Mouse (Mus musculus) midbrain, embryonic 14.5 days (tissue): ENCODE measurements around the gene Gm48551. TPM values are rescaled to one million over a fixed set of nuclear protein-coding genes. Genes with fewer than 3 reads are reported as not detected.

Source experiments
- ATAC-seq: fragments of 200-750 bp; cut with Nextera tagmentation; 2 replicates; pipeline ENCODE4 v1.8.0; 2017; ENCODE audit warnings: moderate number of reproducible peaks, moderate library complexity; ENCODE audit not compliant: low FRiP score, low TSS enrichment
- DNase-seq: peaks from one replicate; pipeline ENCODE4 v3.0.0-alpha.2; 2015
- H3K27ac ChIP-seq: fragments of 300-500 bp; sonication (generic); replicated peaks from 2 replicates; pipeline ENCODE4 v1.5.1; 2014; ENCODE audit warnings: mild to moderate bottlenecking, low read depth, low read length, moderate library complexity
- H3K27me3 ChIP-seq: fragments of 300-500 bp; sonication (generic); 2 replicates; pipeline ENCODE4 v1.6.1; 2014; ENCODE audit warnings: low read length, control low read depth, mixed read lengths; ENCODE audit not compliant: control insufficient read depth, insufficient read depth
- H3K36me3 ChIP-seq: fragments of 300-500 bp; sonication (generic); 2 replicates; pipeline ENCODE4 v1.6.1; 2014; ENCODE audit warnings: low read length, control low read depth; ENCODE audit not compliant: control insufficient read depth, insufficient read depth
- H3K4me1 ChIP-seq: fragments of 300-500 bp; sonication (generic); 2 replicates; pipeline ENCODE4 v1.6.1; 2014; ENCODE audit warnings: mild to moderate bottlenecking, antibody characterized with exemption, low read length, control low read depth; ENCODE audit not compliant: control insufficient read depth, insufficient read depth
- H3K4me2 ChIP-seq: fragments of 300-500 bp; sonication (generic); 2 replicates; pipeline ENCODE4 v1.6.1; 2014; ENCODE audit warnings: mild to moderate bottlenecking, low read length, moderate library complexity
- H3K4me3 ChIP-seq: fragments of 300-500 bp; sonication (generic); replicated peaks from 2 replicates; pipeline ENCODE4 v1.5.1; 2014; ENCODE audit warnings: low read depth, low read length
- H3K9ac ChIP-seq: fragments of 300-500 bp; sonication (generic); replicated peaks from 2 replicates; pipeline ENCODE4 v1.6.1; 2014; ENCODE audit warnings: mild to moderate bottlenecking, low read length, moderate library complexity
- H3K9me3 ChIP-seq: fragments of 300-500 bp; sonication (generic); 2 replicates; pipeline ENCODE4 v1.6.1; 2016; ENCODE audit warnings: low read length, control low read depth, mixed read lengths; ENCODE audit not compliant: control insufficient read depth
- WGBS: fragments of 180-500 bp; shearing (Covaris S2); extraction: QIAGEN DNeasy Blood & Tissue Kit; methylation state at CpG from one replicate; pipeline ENCODE4 v1.1.7; 2014; 5-methylcytosine and 5-hydroxymethylcytosine counted together
- polyA plus RNA-seq: library from polyadenylated mRNA; unstranded; fragments of >200 nt; fragmentation: Nextera tagmentation; extraction: Ambion mirVana; gene quantifications from 2 replicates; pipeline ENCODE4 v1.2.1, GENCODE M21; 2014

The Gm48551 gene
- 4.5 and 8.2 TPM in 2 replicates for polyA plus RNA-seq

DNA sequence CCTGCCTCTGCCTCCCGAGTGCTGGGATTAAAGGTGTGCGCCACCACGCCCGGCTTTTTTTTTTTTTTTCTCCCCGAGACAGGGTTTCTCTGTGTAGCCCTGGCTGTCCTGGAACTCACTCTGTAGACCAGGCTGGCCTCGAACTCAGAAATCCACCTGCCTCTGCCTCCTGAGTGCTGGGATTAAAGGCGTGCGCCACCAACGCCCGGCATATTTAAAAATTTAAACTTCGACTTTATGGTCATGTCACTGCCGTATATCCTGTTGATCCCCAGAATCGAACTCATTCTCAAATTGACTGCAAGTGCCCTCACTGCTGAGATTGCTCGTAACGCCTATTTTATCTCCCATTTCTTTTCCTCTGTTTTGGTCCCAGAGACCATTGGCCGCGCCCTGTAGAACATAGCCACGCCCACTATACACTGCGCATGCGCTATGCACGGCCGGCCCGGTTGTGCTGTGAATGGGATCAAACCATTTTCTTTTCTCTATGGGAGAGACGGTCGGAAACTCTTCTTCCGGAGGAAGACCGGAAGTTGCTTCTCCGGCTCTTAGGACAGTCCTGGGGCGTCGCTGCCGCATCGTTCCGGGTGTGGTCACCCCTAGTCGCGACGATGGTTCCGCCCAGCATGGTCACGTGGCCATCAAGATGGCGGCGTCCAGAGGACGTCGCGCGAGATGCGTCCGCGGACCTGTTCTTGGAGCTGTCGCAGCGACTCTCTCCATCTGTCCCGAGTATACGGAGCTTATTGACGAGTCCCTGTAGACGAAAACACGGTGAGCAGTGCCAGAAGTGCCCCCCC, at the start of gene Gm48551, which contains the start of gene Dohh:
Gm48551 (plus strand) TSS at position 665 of the 803 bp plus-strand sequence.
Dohh (plus strand) TSS at position 627 of the 803 bp plus-strand sequence.
- Histone ChIP-seq H3K4me2 (peak within 1 kb of the TSS; percentile 93), H3K4me1 (peaks cover 12% of the 10 kb centered on the region), H3K9me3 (no peaks in the 10 kb centered on the region), H3K9ac (peak within 1 kb of the TSS; percentile 76), H3K36me3 (peaks cover 31% of the 10 kb centered on the region), H3K27ac (peak within 1 kb of the TSS; percentile 85), H3K4me3 (peak within 1 kb of the TSS; percentile 95), H3K27me3 (no peaks in the 10 kb centered on the region)
- ATAC-seq: peak; percentile 94
- DNase-seq: peak; percentile 98
- 7% methylated on average over 53 of the region's 54 CpGs for WGBS

- ATAC-seq (no peak), DNase-seq (no peak)
- no peak overlapping the region for H3K9ac ChIP-seq
- H3K27ac ChIP-seq: no peak overlapping the region
- 34% methylated on average over 19 of the region's 19 CpGs for WGBS
- H3K36me3 ChIP-seq: no peaks in the 10 kb centered on the region
- no peaks in the 10 kb centered on the region for H3K4me1 ChIP-seq
- H3K4me2 ChIP-seq: no peak overlapping the region
- no peaks in the 10 kb centered on the region for H3K9me3 ChIP-seq
- no peak overlapping the region for H3K4me3 ChIP-seq
- peaks cover 13% of the 10 kb centered on the region; the same call in 1 of the 2 replicates for H3K27me3 ChIP-seq
Observed at GRCm38 (mm10) chr10:81335393-81336340, 48.6 kb upstream of the Gm48551 start.

- Histone ChIP-seq H3K4me1 (no peaks in the 10 kb centered on the region), H3K27ac (no peak overlapping the region), H3K27me3 (peaks cover 15% of the 10 kb centered on the region; the same call in 1 of the 2 replicates), H3K9me3 (no peaks in the 10 kb centered on the region), H3K4me2 (no peak overlapping the region), H3K4me3 (no peak overlapping the region), H3K9ac (no peak overlapping the region), H3K36me3 (no peaks in the 10 kb centered on the region)
- WGBS: 95% methylated on average over 4 of the region's 4 CpGs
- DNase-seq (no peak), ATAC-seq (no peak)
Observed at GRCm38 (mm10) chr10:81336558-81336957, 47.7 kb upstream of the Gm48551 start.

- no peak for ATAC-seq
- no peak overlapping the region for H3K27ac ChIP-seq
- 0 out of 2 replicates have a peak, but pooled peaks cover 3% of the 10 kb centered on the region for H3K4me1 ChIP-seq
- DNase-seq: no peak
- 39% methylated on average over 17 of the region's 17 CpGs for whole genome bisulfite sequencing
- no peak overlapping the region for H3K4me3 ChIP-seq
- peaks cover 43% of the 10 kb centered on the region for H3K27me3 ChIP-seq
- H3K9me3 ChIP-seq: no peaks in the 10 kb centered on the region
- no peak overlapping the region for H3K9ac ChIP-seq
- no peaks in the 10 kb centered on the region for H3K36me3 ChIP-seq
- no peak overlapping the region for H3K4me2 ChIP-seq
Observed at GRCm38 (mm10) chr10:81340551-81341332, 43.5 kb upstream of the Gm48551 start.

DNA sequence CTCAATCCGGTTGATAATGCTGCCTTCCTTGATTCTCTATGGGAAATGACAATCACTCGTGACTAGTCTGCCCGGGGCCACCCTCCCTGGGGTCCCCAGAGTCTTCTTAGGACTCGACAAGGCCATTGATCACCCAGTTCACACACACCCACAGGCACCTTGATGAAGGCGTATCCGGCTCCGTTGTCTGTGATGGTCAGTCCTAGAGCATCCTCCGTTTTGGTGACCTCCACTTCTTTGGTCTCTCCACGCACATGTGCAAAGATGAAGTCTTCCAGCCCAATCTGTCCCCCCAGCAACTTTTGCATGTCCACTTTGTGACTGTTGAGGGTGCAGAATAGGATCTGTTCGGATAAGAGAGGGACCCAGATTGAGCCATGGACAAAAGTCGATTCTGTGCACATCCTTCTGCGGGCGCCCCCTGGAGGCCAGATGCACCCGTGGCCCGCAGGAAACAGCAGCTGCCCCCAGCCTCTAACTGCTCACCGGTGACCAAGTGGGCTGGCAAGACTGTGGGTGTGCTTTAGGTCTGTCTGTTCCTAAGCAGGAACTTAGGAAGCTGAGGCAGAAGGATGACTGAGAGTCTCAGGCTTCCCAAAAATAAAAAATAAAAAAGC, 42.8 kb upstream of the Gm48551 start:
- H3K4me3 ChIP-seq: no peak overlapping the region
- 0 out of 2 replicates have a peak, but pooled peaks cover 3% of the 10 kb centered on the region for H3K4me1 ChIP-seq
- DNase-seq (peak; percentile 78), ATAC-seq (no peak)
- no peak overlapping the region for H3K9ac ChIP-seq
- H3K9me3 ChIP-seq: no peaks in the 10 kb centered on the region
- WGBS: 37% methylated on average over 16 of the region's 16 CpGs
- no peak overlapping the region for H3K27ac ChIP-seq
- H3K27me3 ChIP-seq: peaks cover 46% of the 10 kb centered on the region
- H3K4me2 ChIP-seq: no peak overlapping the region
- H3K36me3 ChIP-seq: no peaks in the 10 kb centered on the region

DNA sequence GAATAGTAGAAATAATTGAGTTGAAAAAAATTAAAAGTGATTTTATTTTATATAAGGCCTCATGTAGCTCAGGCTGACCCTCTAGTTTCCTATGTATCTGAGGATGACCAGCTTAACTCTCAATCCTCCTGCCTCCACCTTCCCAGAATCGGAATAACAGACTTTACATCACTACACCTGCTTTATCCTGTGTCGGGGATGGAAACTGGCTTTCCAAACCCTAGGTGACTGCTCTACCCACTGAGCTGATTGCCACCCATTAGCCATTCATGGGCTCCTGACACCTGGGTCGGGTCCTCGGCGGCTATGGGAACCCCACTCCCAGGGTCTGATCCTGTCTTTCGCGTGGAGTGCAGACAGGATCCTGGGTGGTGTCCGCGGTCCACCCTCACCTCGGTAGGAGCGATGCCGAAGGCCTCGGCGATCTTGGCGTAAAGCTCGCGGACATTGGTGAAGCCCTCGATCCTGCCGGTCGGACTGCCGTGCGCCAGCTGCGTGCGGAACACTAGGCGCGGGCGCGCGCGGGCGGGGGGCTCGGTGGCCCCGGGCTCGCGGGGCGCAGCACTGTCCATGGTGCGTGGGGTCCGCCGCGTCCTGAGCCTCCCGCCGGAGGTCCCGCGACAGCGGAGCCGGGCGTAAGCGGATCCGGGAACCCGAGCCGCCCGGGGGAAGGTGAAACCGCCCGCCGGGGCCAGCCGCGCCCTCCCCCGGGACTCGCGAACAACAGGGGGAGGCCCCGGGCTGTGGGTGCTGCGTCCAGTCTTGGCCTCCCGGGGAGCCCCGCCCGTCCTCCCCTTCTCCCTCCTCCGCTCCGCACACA, 41.4 kb upstream of the Gm48551 start, which contains the start of gene Gipc3:
Gipc3 (minus strand) TSS at position 581 of the 820 bp plus-strand sequence.
- H3K27ac ChIP-seq: no peak within 1 kb of the TSS
- peak within 1 kb of the TSS; percentile 35 for H3K4me3 ChIP-seq
- ATAC-seq: no peak
- H3K4me2 ChIP-seq: peak within 1 kb of the TSS; percentile 60
- WGBS: 4% methylated on average over 67 of the region's 67 CpGs
- no peaks in the 10 kb centered on the region for H3K36me3 ChIP-seq
- no peaks in the 10 kb centered on the region for H3K9me3 ChIP-seq
- H3K4me1 ChIP-seq: 0 out of 2 replicates have a peak, but pooled peaks cover 3% of the 10 kb centered on the region
- H3K27me3 ChIP-seq: peaks cover 46% of the 10 kb centered on the region
- peak; percentile 45 for DNase-seq
- peak within 1 kb of the TSS; percentile 47 for H3K9ac ChIP-seq

- ATAC-seq: no peak
- Histone ChIP-seq H3K4me2 (no peak overlapping the region), H3K9me3 (no peaks in the 10 kb centered on the region), H3K4me1 (peaks cover 9% of the 10 kb centered on the region), H3K9ac (no peak overlapping the region), H3K27ac (no peak overlapping the region), H3K27me3 (peaks cover 46% of the 10 kb centered on the region), H3K4me3 (no peak overlapping the region), H3K36me3 (no peaks in the 10 kb centered on the region)
- no peak for DNase-seq
- WGBS: 53% methylated on average over 8 of the region's 8 CpGs
Observed at GRCm38 (mm10) chr10:81344421-81345161, 39.7 kb upstream of the Gm48551 start.
